Mouse (Mus musculus) neutrophil, adult 5-6 weeks (primary cell): ENCODE data around the gene Thoc7. TPM values are rescaled to one million over a fixed set of nuclear protein-coding genes. Genes with fewer than 3 reads are reported as not detected.
"Not testable (repeated sequence)": the region's sequence is repeated elsewhere in the genome, so short reads cannot be mapped to it uniquely, and the experiment has no call there.

Source experiments
- ATAC-seq: fragments of 151-379, 151-347 bp; 2 replicates; pipeline ENCODE4 v1.8.0; 2017; ENCODE audit warnings: mild to moderate bottlenecking, moderate TSS enrichment; ENCODE audit not compliant: insufficient number of reproducible peaks, poor library complexity, low FRiP score, severe bottlenecking; ENCODE audit errors: extremely low read depth
- total RNA-seq: library from RNA; stranded (forward); fragments of 200-1000 nt; gene quantifications from 2 replicates; pipeline ENCODE4 v1.2.3, GENCODE M21; 2017

Gene Thoc7
- 78.8 and 87.5 TPM in 2 replicates for total RNA-seq

GRCm38 (mm10) chr14:13961401-13962112 lies at the start of gene Thoc7, which contains the start of gene Atxn7:
Thoc7 (minus strand) TSS chr14:13961852.
Atxn7 (plus strand) TSS chr14:13961440.
- peak; percentile 30; the same call in 1 of the 2 replicates for ATAC-seq

GRCm38 (mm10) chr14:14009712-14010111 lies 48.1 kb upstream of the Thoc7 start:
- ATAC-seq, result no peak

GRCm38 (mm10) chr14:14002771-14003170 lies 41.1 kb upstream of the Thoc7 start:
- ATAC-seq, result no peak

- ATAC-seq, result no peak
These were observed 33.8 kb upstream of the Thoc7 start for GRCm38 (mm10) chr14:13995206-13996097.

GRCm38 (mm10) chr14:13990741-13991140 lies 29.1 kb upstream of the Thoc7 start:
- no peak for ATAC-seq

GRCm38 (mm10) chr14:13988397-13988796 lies 26.7 kb upstream of the Thoc7 start:
- no peak for ATAC-seq

- ATAC-seq, result no peak
These were observed 20.5 kb upstream of the Thoc7 start for GRCm38 (mm10) chr14:13982174-13982573.

- peak; percentile 79; the same call in 1 of the 2 replicates for ATAC-seq
These were observed 19.6 kb upstream of the Thoc7 start for GRCm38 (mm10) chr14:13981286-13981685.

- ATAC-seq, result no peak
These were observed 15.8 kb upstream of the Thoc7 start for GRCm38 (mm10) chr14:13977498-13977897.

- ATAC-seq, result no peak
These were observed 10.1 kb upstream of the Thoc7 start for GRCm38 (mm10) chr14:13971644-13972234.

- no peak for ATAC-seq
These were observed 8.9 kb upstream of the Thoc7 start for GRCm38 (mm10) chr14:13970513-13970912.

- no peak for ATAC-seq
These were observed 6.8 kb upstream of the Thoc7 start for GRCm38 (mm10) chr14:13968476-13968875.

- no peak for ATAC-seq
These were observed 6.0 kb upstream of the Thoc7 start for GRCm38 (mm10) chr14:13967607-13968006.

- no peak for ATAC-seq
These were observed 1.9 kb upstream of the Thoc7 start for GRCm38 (mm10) chr14:13963527-13963926.

- no peak for ATAC-seq
These were observed 824 bp upstream of the Thoc7 start for GRCm38 (mm10) chr14:13962476-13962875.

- ATAC-seq, result peak; percentile 70
These were observed 948 bp downstream of the Thoc7 start for GRCm38 (mm10) chr14:13960482-13961325.

GRCm38 (mm10) chr14:13960079-13960478 lies 1.6 kb downstream of the Thoc7 start:
- ATAC-seq, result peak; percentile 38; the same call in 1 of the 2 replicates

GRCm38 (mm10) chr14:13952151-13952550 lies 9.5 kb downstream of the Thoc7 start:
- ATAC-seq, result not testable (repeated sequence)

- peak; percentile 87 for ATAC-seq
These were observed 11.3 kb downstream of the Thoc7 start for GRCm38 (mm10) chr14:13950401-13950800.
